Mouse (Mus musculus) adipocyte (in vitro differentiated cells): ENCODE results near the gene Gja1.
A peak's percentile ranks its signal among the peaks of the same experiment; 100 is the strongest.

Experiments
- DNase-seq: peaks from one replicate; pipeline ENCODE4 v3.0.0-alpha.2; 2016; ENCODE audit warnings: low spot score

Gene Gja1

GRCm38 (mm10) chr10:56415894-56416570 is 38.9 kb downstream of the Gja1 start:
- DNase-seq: no peak

DNA sequence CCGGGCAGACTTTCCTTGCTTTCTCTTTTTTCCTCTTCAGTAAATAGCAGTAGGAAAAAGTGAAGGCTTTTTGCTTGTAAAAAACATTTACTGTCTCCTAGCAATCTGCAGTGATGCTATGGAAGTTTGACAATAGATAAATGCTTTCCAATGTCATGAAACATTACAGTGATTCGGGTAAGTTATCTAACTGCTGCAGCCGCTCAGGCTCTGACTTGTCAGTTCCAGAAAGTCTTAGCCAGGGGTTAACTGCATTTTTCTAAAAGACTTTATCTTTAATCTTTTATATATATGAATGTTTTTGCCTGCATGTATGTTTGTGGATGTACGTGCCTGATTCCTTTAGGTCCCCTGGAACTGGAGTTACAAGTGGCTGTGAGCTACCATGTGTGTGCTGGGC is 45.4 kb downstream of the Gja1 start:
- no peak for DNase-seq

DNA sequence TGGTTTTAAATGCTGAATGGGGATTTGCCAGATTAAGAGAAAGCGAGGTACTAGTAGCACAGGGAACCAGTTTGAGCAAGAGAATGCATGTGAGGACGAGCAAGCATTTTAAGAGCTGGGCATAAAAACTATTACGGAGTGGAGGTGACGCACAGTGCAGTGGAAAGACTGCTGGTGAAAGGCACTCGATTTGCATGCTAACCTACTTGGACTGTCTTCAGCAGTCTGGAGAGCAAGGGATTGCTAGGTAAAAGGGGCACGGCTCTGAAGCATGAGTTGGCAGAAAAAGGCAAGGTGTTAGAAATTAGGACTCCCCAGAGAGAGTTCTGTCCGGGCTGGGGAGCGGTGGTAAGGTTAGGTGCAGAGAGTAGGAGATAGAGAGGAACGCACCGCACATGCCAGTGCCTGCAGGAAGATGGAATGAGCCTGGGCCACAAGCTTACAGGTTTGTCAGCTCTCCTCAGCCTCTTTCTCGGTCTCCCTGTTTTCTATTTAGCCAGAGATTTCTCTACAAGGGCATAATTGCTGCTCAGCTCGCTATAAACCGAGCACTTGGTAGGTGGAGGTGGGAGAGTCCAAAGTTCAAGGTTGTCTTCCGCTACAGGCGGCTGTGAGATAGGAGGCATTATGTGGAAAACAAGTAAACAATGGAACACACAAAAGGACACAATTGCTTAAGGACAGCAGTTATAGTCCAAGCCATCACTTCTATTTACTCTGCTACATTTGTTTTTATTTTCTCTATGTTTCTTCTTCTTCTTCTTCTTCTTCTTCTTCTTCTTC is 48.1 kb downstream of the Gja1 start:
- peak; percentile 15 for DNase-seq

GRCm38 (mm10) chr10:56426369-56426768 is 49.2 kb downstream of the Gja1 start:
- no peak for DNase-seq

DNA sequence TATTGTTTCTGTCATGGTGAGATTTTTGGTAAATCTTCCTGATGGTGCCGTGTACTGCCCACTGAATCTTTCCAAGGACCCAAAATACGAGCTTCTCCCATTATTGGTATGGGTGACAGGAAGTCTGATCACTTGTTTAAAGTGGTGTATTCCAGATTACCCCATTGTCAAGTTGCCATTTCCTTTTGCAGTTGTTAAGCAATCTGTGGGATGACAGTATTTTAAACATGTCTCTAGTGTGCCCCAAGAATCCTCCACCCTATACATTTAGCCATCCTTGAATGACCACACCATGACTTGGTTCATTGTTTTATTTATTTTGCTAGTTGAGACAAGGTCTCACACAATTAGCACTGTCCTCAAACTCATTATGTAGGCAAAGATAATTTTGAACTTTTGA is 50.3 kb downstream of the Gja1 start:
- DNase-seq: no peak

- DNase-seq: no peak
Measured at GRCm38 (mm10) chr10:56427827-56428226, 50.7 kb downstream of the Gja1 start.

DNA sequence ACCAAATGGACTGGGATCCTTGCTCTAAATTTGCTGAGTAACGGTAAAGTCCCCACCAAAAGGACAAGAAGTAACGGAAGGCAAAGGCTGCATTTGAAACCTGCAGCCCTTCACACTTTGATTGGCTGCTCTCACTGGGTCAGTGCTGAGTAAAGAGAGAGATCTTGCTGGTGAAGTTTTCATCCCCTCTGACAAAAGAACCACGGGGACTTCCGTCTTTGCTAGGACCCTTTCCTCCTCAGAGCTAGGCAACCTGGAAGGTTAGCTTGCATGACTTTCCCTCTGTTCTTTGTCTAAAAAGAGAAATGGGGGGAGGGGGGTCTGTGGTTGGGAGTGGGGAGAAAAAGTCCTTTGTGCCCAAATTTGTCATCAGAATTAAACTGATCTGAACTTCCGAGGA is 51.9 kb downstream of the Gja1 start:
- DNase-seq: no peak

DNA sequence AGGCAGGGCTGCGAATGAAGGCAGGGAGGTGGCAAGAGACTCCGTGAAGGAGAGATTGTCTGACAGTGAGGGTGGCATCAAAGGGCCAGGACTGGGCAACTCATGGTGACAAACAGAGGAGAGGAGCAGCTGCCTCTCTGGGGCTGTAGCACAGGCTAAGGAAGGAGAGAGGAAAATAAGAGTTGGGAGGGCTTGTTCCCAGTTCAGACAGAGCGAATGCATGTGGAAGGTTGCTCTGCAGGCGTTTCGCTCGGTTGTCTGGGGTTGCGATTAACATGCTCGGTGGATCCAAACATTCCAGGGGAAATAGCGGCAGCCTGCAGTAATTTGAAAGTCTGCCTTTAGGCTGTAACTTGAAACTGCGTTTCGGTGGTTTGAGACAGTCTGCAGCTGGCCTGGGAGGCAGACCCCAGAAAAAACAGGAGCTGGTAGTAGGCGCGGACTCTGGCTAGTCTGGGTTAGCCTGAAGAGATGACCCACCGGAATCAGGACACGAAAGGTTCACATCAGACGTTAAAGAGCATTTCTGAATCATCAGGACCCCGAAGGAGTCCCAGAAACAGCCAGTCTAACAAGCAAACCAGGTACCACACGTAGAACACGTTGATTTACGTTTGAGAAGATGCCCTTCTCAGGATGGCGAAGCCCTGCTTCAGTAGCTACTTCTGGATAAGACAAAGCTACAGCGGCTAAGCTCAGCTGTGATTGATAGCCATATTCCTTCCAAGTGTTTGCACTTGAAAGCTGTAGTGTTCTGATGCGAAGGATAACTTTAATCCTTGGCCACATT is 54.7 kb downstream of the Gja1 start:
- no peak for DNase-seq

- DNase-seq: no peak
Measured at GRCm38 (mm10) chr10:56432390-56432709, 55.2 kb downstream of the Gja1 start.

GRCm38 (mm10) chr10:56437290-56437689 is 60.2 kb downstream of the Gja1 start:
- no peak for DNase-seq

GRCm38 (mm10) chr10:56439638-56440037 is 62.5 kb downstream of the Gja1 start:
- DNase-seq: no peak

DNA sequence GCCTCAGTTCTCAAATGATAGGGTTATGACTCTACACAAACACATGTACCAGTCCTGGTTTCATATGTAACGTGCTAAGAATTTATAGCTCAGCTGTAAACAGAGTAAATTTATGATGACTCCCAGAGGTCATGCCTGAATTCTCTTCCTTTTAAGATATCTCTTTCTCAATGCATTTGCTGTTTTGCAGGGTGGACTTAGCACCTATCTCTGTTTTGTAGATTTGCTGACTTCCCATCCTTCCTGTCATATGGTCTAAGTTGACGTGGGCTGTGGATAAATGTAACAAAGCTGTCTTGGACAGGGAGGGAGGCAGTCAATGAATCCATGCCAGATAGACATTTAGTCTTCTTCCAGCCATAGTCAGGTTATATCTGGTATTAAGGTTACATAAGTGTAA is 67.3 kb downstream of the Gja1 start:
- no peak for DNase-seq

- no peak for DNase-seq
Measured at GRCm38 (mm10) chr10:56449030-56449429, 71.9 kb downstream of the Gja1 start.
